Mouse (Mus musculus) hematopoietic stem cell, adult 5-6 weeks (primary cell): Measurements from ENCODE around the gene Tmem92. TPM values are rescaled to one million over a fixed set of nuclear protein-coding genes. Genes with fewer than 3 reads are reported as not detected.

Source experiments
- ATAC-seq, 2 experiments: fragments of 125-278 bp in 1 of 2; replicated peaks in 1 of 2; 2 replicates each; pipeline ENCODE4 v1.8.0; 2016 to 2017; ENCODE audit warnings: inconsistent platforms in 2 of 2, mild to moderate bottlenecking in 2 of 2, moderate number of reproducible peaks in 2 of 2, low read depth in 1 of 2, moderate TSS enrichment in 1 of 2; ENCODE audit not compliant: low FRiP score in 2 of 2, poor library complexity in 2 of 2, severe bottlenecking in 2 of 2, insufficient read depth in 1 of 2, low TSS enrichment in 1 of 2
- total RNA-seq: library from RNA; stranded (forward); fragments of 172-1452, 232-1000 nt; gene quantifications from 2 replicates; pipeline ENCODE4 v1.2.3, GENCODE M21; 2017

The Tmem92 gene
- total RNA-seq, 1 experiment from 2014 or later, result not detected

DNA sequence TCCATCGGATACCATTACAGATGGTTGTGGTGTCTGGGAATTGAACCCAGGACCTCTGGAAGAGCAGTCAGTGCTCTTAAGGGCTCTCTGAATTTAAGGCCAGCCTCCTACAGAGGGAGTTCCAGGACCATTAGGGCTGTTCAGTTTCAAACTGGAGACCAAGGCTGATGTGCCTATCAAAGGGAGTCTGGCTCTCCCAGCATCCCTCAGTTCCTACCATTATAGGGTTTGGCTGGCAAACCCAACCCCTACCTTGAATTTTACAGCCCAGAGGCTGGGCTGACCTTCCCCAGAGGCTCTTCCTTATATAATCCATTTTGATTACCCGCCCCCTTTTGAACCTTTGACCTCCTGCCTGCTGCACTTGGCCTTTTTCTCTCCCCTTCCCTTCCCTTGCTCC lies 46.8 kb downstream of the Tmem92 start:
- no peak for ATAC-seq

GRCm38 (mm10) chr11:94732773-94733172 lies 49.7 kb downstream of the Tmem92 start:
- ATAC-seq, result no peak

GRCm38 (mm10) chr11:94731229-94731628 lies 51.3 kb downstream of the Tmem92 start:
- ATAC-seq, result no peak

GRCm38 (mm10) chr11:94730261-94730660 lies 52.2 kb downstream of the Tmem92 start:
- ATAC-seq, result peak; percentile 46 to 69; a peak in 2 of 4 replicates

DNA sequence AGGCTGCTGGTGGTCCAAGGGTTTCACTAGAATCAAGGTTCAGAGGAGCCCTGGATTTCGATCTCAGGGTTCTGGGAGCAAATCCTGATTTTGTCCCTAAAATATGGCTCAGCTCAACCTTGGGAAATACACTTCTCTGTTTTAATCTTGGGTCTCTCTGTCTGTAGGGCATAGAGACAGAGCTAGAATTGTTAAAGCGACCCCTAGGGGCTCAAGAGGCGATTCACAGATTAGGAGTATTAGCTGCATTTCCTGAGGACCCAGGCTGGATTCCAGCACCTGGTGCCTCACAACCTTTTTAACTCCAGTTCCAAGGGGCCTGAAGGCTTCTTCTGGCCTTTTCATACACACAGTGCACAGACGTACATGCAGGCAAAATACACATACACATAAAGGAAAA lies 52.9 kb downstream of the Tmem92 start:
- no peak for ATAC-seq

- no peak for ATAC-seq
These were observed 54.0 kb downstream of the Tmem92 start for GRCm38 (mm10) chr11:94728545-94728944.

- no peak for ATAC-seq
These were observed 55.2 kb downstream of the Tmem92 start for GRCm38 (mm10) chr11:94727306-94727705.

Other genes with a start within 250 kb of the Tmem92 start
- gene Rsad1, start 233.4 kb downstream of the Tmem92 start, total RNA-seq, result 10.8 and 12.8 TPM in 2 replicates
- 0.40 and 0.44 TPM in 2 replicates for gene Chad, start 217.7 kb downstream of the Tmem92 start, total RNA-seq
- gene Acsf2, start 180.8 kb downstream of the Tmem92 start, total RNA-seq, result 8.0 and 10.4 TPM in 2 replicates
- gene Lrrc59, start 152.9 kb downstream of the Tmem92 start, total RNA-seq, result 95.1 and 117 TPM in 2 replicates
- 31.3 and 36.5 TPM in 2 replicates for gene Mrpl27, start 128.9 kb downstream of the Tmem92 start, total RNA-seq
- gene Eme1, start 128.7 kb downstream of the Tmem92 start, total RNA-seq, result 12.4 and 20.9 TPM in 2 replicates
- 4.5 and 7.3 TPM in 2 replicates for gene Xylt2, start 105.2 kb downstream of the Tmem92 start, total RNA-seq
- gene Gm11541, start 78.2 kb downstream of the Tmem92 start, total RNA-seq, result not detected in 2 replicates
- not detected in 2 replicates for gene Cdc34b, start 40.9 kb downstream of the Tmem92 start, total RNA-seq
- not detected in 2 replicates for gene Col1a1, start 153.5 kb upstream of the Tmem92 start, total RNA-seq
- gene Hils1, start 184.9 kb upstream of the Tmem92 start, total RNA-seq, result not detected in 2 replicates
- gene Sgca, start 193.6 kb upstream of the Tmem92 start, total RNA-seq, result not detected in 2 replicates
- gene Ppp1r9b, start 208.3 kb upstream of the Tmem92 start, total RNA-seq, result 159 and 240 TPM in 2 replicates
- gene Samd14, start 227.2 kb upstream of the Tmem92 start, total RNA-seq, result 2.6 and 6.1 TPM in 2 replicates